Mouse (Mus musculus) megakaryocyte, embryonic 14.5 days (primary cell): ENCODE measurements at regions not wholly inside any gene's neighbourhood (a gene's known extent, or its start where the extent isn't known, plus 50 kb on each side); places are given as distances from the start of the nearest gene placed in this dataset.

Experiments used
- FLI1 ChIP-seq: IDR thresholded peaks from 2 replicates; pipeline ENCODE4 v1.6.1; 2012; ENCODE audit warnings: low read length, inconsistent platforms, mixed read lengths
- GATA1 ChIP-seq: IDR thresholded peaks from 3 replicates; pipeline ENCODE4 v1.6.1; 2012; ENCODE audit warnings: mixed read lengths, low read length, inconsistent platforms, borderline replicate concordance

DNA sequence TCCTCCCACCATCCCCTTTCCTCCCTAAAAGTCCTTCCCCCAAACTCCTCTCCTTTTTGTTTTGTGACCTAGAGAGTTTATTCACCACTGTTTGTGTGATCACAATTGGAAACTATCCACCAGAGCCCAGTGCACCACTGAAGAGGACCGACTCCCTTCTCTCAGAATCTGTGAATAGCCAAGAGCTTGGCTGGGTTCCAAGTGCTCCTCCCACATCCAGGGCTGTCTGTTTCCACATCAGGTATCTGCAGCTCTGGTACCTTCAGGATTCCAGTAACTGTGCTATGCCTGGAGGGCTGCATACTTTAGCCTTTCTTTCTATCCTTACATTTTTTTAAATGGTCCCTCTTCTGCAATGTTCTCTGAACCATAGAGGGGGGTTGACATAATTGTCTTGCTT, 180.5 kb upstream of the Masp1 start:
- no peak for TF ChIP-seq GATA1
- TF ChIP-seq FLI1: no peak
